Mouse (Mus musculus) left cerebral cortex, adult 2 months (tissue): Measurements from ENCODE around the gene Msantd3. TPM values are rescaled to one million over a fixed set of nuclear protein-coding genes. Genes with fewer than 3 reads are reported as not detected.

Experiments used
- DNase-seq, 2 experiments: peaks; one replicate each; pipeline ENCODE4 v3.0.0; 2021 to 2022; ENCODE audit warnings: low spot score in 2 of 2, mixed read lengths in 1 of 2; ENCODE audit errors: extremely low spot score in 1 of 2
- H3K27ac ChIP-seq: fragments of 200-600 bp; 2 replicates; pipeline ENCODE4 v1.8.1; 2022
- H3K4me3 ChIP-seq: fragments of 200-600 bp; 2 replicates; pipeline ENCODE4 v1.8.1; 2022
- CTCF ChIP-seq: fragments of 200-600 bp; IDR thresholded peaks from 2 replicates; pipeline ENCODE4 v1.8.1; 2022; ENCODE audit warnings: antibody characterized with exemption, mild to moderate bottlenecking, moderate library complexity
- intact Hi-C: fragments of 180-260 bp; cut with DNase I; formaldehyde crosslinking; loops from one replicate; pipeline ENCODE4 v1.15.1; 2025
- total RNA-seq, 2 experiments: library from RNA; stranded (reverse); gene quantifications; 2 replicates each; pipeline ENCODE4 v1.2.3; 2021

The Msantd3 gene
- total RNA-seq, 2 experiments from 2014 or later: 21.9 to 22.4 TPM

DNA sequence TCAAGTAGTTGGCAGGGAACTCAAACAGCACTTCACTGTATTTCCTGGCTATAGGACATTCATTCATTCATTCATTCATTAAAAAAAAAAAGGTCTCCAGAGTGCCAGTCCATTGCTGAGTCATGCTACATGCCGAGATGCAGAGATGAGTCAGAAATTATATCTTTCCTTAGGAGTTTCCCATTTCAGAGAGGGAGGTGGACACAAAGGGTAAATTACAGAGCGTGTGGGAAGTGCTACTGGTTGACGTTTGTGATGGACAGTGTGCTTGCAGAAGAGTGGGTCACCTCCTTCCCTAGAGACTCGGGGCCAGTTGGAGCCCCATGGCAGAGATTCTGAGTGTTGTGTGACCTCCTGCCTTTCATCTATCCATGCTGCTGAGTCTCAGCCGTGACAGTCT, 2.6 kb downstream of the Msantd3 start:
- TF ChIP-seq CTCF: no peak
- H3K4me3 ChIP-seq: no peak overlapping the region; the same call in 1 of the 2 replicates
- intact Hi-C loops: loop anchor here (5.0 kb wide), 1 partner anchor 70 kb away; the partner anchor contains the start of gene Tex10
- no peak overlapping the region for H3K27ac ChIP-seq
- DNase-seq: no peak

DNA sequence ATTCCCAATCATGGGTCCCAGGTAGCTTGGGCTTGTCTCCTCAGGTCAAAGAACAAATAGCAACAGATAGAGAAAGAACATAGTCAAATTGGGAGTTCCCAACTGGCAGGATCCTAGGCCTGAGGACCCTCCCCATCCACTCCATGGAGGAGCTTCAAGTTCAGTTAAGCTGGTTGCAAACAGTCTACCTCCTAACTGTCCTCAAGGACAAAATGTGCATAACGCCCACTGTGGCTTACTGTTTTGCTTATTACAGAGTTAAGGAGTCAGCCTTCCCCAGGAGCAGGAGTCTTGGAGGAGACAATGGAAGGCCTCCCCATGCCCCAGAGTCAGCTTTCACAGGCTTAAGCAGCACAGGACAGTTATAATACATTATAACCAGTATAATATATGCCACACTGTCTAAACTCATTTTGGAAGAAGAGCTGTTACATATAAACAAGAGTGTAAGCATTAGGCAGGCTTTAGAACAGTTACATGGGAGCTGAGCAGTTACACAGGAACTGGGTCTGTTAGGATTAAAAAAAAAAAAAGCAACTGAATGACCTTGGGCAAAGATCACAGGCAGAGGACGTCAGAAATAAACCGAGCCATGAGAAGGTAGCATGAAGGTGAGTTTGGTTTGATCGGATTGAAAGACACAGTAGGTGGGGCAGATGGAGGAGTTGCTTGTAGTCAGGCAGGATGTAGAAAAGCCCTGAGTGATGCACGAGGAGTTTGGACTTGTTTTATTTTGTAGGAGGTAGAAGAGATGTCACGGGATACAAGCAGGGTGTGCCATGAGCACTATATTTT, 3.5 kb downstream of the Msantd3 start:
- Histone ChIP-seq H3K4me3 (no peak overlapping the region), H3K27ac (no peak overlapping the region)
- TF ChIP-seq CTCF: no peak
- intact Hi-C loops: loop anchor here (5.0 kb wide), 1 partner anchor 71 kb away; the partner anchor contains the start of gene Tex10
- DNase-seq: no peak

DNA sequence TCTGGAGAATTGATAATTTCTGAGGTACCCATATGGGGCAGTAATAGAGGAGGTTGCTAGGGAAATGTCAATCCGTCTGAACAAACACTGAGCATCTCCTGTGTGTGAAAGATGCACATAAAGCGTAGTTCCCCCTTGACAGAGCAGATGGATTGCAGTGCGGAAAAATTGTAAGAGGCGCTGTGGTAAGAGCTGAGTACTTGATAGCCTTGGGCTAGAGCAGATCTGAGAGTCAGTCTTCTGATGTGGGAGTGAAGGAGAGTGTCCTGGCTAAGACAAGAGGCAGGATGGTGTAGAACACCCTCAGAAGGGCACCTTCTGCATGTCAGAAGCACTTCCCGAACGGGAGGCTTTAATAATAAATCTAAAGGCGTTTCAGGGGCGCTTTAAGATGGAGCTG, 4.4 kb downstream of the Msantd3 start:
- Histone ChIP-seq H3K4me3 (no peak overlapping the region), H3K27ac (no peak overlapping the region)
- intact Hi-C loops: loop anchor here (5.0 kb wide), 1 partner anchor 72 kb away; the partner anchor contains the start of gene Tex10
- TF ChIP-seq CTCF: no peak
- DNase-seq: no peak

DNA sequence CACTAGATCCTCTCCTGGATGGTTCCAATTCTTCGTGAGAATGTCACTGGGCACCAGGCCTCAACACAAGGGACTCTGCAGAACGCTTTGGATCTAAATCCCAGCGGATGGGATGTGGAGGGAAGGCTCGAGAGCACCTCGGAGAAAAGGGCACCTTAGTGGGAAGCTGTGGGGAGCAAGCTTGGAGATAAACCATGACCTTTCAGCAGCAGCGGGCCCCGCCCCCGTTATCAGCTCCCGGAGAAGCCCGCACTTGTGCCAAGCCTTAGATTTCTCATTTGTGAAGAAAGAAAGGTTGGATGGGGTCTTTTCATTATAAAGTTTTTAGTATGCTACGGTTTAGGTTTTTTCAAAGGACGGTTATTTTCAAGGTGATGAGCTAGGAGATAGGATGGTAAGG, 6.2 kb downstream of the Msantd3 start:
- no peak overlapping the region for H3K27ac ChIP-seq
- intact Hi-C loops: no loop called here
- no peak for TF ChIP-seq CTCF
- no peak for DNase-seq
- no peak overlapping the region for H3K4me3 ChIP-seq

DNA sequence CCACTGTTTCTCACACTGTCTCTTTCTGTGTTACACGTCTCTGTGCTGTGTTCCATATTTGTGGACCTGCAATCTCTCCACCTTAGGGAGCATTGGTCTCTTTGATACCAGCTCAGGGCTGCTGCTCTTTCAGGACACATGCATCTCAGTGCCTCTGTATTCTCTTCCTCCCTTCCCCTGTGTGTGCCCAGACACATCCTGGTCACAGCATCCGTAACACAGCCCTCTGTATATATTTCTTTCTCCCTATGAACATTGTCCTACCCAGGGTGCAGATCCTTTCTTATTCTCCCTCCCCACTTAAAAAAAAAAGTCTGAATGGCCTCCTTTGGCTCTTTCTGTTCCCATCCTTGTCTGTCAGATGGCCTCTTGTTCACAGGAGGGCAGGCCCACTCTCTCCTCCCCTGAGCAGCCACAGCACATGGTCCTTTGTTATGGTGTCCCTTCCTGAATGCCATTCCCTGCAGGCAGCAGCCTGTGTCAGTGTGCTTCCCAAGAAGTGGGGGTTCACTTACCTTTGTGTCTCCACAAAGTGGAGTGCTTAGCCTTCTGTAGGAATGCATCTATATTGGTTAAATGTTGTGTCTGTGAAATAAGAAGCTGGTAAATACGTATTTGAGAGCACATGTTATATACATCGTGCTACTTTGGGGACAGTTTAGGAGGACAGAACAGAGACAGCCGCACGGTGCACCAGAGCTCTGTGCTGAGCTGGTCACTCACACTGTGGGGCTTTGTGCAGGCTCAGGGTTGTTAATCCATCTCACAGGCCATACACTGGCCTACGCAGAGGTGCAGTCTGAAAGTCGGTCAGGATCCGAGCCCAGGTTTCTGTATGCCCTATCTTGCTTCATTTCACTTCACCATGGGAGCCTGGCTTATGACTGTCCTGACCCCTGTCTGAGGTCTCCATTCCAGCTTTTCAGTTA, 7.1 kb downstream of the Msantd3 start:
- intact Hi-C loops: no loop called here
- Histone ChIP-seq H3K4me3 (no peak overlapping the region), H3K27ac (no peak overlapping the region)
- TF ChIP-seq CTCF: no peak
- DNase-seq: no peak

DNA sequence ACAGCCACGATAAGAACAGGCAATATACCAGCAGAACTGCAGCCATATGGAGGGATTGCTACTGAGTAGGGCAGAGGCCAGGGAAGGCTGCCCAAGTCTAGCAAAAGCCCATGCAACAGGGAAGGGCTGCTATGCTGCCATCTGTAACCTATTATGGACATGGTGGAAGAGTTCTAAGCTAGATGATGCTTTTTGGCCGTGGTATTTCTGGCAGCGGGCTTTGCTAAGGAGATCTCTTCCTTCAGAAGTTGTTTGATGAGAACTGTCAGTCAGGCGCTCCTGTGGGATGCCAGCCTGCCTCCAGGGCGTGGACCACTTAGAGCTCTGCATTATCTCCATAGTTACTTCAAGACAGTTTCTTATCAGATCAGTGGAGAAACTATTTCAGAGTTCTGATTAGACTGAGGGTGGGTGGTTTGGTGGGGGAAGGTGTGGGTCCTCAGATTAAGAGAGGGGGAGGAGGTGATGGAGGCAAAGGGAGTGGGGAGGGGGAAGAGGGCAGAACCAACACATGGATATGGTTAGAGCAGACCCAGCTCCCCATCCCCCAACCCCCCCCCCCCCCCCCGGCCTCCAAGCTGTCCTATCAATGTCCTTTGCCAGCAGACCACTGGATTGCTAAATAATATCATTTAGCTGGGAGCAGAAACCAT, 8.8 kb downstream of the Msantd3 start:
- Histone ChIP-seq H3K27ac (no peak overlapping the region), H3K4me3 (no peak overlapping the region)
- intact Hi-C loops: no loop called here
- TF ChIP-seq CTCF: no peak
- no peak for DNase-seq

DNA sequence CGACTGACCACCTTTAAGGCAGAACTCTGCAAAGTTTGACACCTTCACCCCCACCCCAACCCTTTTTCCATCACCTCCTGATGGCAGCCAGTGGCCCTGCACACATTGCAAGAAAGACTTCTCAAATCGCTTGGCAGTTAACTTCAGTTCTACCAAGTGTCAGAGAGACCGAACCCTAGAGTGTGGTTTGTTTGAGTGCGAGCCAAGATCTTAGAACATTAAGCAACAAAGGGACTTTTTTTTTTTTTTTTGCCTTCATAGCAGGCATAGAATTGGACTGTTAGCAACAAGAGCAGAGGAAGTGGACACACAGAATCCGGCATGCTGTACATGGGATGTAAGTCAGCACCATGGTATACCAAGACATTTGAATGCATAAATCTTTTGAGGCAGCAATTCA, 9.9 kb downstream of the Msantd3 start:
- DNase-seq: no peak
- Histone ChIP-seq H3K27ac (no peak overlapping the region), H3K4me3 (no peak overlapping the region)
- no peak for TF ChIP-seq CTCF
- intact Hi-C loops: no loop called here

DNA sequence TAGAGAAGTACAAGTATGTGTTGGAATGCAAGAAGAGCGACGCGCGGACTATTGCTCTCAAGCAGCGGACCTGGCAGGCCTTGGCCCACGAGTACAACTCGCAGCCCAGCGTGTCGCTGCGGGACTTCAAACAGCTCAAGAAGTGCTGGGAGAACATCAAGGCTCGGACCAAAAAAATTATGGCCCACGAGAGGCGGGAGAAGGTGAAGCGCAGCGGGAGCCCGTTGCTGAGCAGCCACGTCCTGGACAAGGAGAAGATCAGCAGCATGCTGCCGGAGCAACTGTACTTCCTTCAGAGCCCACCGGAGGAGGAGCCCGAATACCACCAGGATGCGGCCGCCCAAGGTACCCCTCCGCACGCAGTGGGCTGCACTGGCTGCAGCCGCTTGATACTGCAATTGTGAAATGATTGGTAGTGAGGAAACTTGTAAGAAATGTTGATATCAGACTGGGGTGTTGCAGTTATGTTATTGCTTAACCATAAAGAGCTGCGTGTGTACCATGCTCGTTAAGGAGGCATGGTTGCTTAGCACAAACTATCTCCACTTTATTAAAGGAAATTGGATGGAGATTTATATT, 12.8 kb downstream of the Msantd3 start:
- DNase-seq: no peak
- H3K27ac ChIP-seq: no peak overlapping the region
- TF ChIP-seq CTCF: no peak
- no peak overlapping the region for H3K4me3 ChIP-seq
- intact Hi-C loops: no loop called here

DNA sequence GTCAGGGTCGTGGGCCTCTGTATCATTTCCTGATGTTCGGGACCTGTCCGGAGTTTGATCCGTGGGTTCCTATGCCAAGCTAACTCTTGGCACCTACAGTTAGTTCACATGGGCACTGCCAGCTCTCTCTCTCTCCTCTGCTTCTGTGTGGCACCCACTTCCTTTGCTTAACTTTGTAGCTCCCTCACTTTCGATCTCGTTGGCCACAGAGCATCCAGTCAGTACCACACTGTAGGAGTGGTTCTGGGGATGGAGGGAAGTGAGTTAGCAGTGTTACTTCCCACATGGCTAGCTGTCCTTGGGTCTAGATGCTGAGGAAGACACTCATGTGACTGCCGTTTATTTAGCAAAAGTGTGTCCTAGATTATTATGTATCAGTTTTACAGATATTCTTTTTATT, 14.4 kb downstream of the Msantd3 start:
- Histone ChIP-seq H3K27ac (no peak overlapping the region), H3K4me3 (no peak overlapping the region)
- no peak for DNase-seq
- intact Hi-C loops: no loop called here
- no peak for TF ChIP-seq CTCF

DNA sequence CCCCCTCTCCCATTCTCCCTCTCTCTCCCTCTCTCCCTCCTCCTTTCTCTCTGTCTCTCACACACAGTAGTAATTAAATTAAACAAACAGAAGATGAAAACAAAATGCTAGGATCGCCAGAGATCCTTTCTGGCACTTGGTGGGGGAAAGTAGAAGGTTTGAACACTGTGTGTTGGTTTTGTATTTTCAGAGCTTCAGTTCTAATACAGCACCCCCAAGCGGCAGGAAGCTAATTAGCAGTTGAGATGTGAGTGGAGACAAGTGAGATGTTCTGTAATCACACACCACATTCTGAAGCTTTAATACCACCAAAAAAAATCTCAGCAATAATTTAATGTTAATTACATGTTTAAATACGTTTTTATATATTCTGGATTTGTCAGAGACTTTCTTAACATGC, 16.0 kb downstream of the Msantd3 start:
- DNase-seq: peak; percentile 36 to 55
- H3K4me3 ChIP-seq: no peak overlapping the region
- no peak overlapping the region for H3K27ac ChIP-seq
- intact Hi-C loops: no loop called here
- peak; percentile 70 for TF ChIP-seq CTCF

DNA sequence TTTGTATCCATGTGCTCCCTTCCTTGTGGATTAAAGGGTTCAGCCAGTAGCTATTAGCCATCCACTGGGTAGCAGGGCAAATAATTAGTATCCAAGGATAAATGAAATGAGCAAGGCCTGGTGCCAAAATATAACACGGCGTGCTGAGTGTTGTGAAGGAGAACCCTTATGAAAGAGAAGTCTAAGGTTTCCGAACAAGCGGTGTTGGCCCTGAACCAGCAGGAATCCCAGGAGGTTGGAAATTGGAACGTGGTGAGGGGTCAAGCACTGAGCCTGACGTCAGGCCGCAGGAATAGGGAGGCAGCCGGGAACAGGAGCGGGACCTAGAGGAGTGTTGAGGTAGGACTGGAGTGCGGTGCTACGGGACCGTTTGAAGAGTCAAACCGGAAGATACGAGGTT, 19.9 kb downstream of the Msantd3 start:
- no peak overlapping the region for H3K4me3 ChIP-seq
- no peak for TF ChIP-seq CTCF
- intact Hi-C loops: no loop called here
- no peak for DNase-seq
- H3K27ac ChIP-seq: no peak overlapping the region
